Mouse (Mus musculus): ENCODE data around the gene Rspo1.

Gene Rspo1

GRCm38 (mm10) chr4:124972316-124972715 is 13.9 kb upstream of the Rspo1 start:
- DNase-seq (ENCODE audit: low spot score): no peak

- DNase-seq (ENCODE audit: low spot score): no peak
Measured at GRCm38 (mm10) chr4:124973296-124973695, 12.9 kb upstream of the Rspo1 start.

DNA sequence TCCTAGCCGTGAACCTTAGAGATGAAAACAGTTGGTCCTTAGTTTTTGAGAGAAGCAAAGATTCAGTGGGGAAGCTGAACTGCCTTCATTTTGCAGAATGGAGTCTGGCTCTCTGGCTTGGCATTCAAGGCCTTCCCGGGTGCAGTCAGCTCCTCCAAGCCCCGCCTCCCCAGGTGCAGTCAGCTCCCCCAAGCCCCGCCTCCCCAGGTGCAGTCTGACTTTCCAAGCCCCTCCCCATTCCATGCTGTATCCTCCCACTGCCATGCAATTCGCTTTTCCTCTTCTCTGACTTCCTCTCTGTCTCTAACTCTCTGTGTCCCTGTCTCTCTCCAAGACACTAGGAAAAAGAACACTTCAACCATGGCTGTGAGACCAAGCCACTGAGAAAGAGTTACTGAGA is 8.0 kb upstream of the Rspo1 start:
- no peak for DNase-seq (ENCODE audit: low spot score)

DNA sequence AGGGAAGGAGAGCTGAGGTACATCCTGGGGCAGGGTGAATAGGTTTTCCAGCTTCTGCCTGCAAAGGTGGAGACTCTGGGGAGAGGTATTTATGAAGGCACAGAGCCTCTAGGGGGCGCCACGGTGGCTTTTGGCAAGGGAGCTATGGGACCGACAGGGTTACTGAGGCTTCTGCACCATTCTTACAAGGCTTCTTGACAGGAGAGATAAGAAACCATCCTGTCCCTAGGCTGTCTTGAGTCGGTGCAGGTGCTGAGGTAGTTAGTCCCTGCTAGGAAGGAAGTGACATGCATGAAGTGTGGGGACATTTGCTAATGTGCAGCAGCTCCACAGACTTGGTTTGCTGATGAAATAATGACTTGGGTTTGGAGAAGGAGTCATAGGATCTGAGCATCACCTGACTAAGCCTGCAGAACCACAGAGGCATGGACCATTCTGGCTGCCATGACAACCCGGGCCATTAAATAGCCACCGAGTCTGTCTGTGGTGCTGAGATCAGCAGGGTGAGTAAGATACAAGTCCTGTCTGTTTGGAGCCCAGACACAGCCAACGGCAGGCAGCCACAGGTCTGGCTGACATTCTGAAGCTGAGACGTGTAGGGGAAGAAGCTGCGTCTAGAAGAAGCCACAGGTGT is 2.2 kb upstream of the Rspo1 start:
- DNase-seq (ENCODE audit: low spot score): no peak

- no peak for DNase-seq (ENCODE audit: low spot score)
Measured at GRCm38 (mm10) chr4:124984871-124985670, 1.2 kb upstream of the Rspo1 start.

DNA sequence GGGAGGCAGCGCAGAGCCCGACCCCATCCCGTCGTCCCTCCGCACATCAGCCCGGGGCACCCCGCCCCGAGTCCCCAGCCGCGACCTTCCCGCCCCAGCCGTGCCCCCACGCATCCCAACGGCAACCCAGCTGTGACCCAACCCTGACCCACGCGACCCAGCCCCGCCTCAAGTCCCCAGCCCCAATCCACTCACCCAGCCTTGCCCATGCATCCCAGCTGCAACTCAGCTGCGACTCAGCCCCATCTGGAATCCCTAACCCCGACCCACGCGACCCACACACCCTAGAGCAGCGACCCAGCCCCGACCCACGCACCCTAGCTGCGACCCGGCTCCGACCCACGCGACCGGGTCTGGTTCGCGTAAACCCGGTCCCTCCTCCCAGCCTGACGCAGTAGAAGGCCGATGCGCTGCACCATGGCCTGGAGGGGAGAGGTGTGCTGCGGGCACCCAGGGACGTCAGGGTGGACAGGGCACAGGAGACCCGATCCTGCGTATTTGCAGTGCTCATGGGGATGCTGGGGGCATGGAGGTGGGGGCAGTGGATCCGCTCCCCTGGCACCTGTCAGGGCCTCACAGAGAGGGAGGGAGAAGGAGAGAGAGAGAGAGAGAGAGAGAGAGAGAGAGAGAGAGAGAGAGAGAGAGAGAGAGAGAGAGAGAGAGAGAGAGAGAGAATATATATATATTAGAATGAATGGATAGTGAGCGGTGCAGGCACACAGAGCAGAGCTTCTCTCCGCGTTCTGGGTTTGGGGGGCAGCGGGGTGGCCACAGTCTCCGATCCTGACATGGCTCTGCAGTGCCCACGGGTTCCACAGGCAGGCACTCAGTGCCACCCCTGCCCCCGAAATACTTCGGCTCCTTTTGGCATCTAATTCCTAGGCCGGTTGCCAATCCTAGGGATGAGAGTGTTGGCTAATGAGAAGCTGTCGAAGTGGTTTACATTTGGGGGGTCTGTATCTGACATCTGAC is 795 bp downstream of the Rspo1 start:
- no peak for DNase-seq (ENCODE audit: low spot score)

DNA sequence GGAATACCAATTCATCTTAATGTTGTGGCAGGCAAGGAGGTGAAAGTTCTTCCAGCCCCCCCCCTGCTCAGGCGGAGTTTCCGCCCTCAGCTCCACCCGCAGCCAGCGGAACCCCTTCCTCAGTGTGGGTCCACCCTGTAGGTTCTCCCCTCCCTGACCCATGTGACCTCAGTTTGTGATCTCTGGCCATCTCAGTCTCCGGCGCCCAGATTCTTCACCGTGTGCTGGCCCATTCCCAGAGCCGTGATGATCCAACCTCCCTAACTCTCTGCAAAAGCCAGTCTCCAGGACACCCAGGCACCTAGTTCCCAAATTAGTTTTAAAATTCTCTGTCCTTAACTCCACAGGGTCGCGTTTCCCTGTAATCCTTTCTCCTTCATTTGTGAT is 1.5 kb downstream of the Rspo1 start:
- no peak for DNase-seq (ENCODE audit: low spot score)

GRCm38 (mm10) chr4:124988382-124988781 is 2.2 kb downstream of the Rspo1 start:
- no peak for DNase-seq (ENCODE audit: low spot score)

DNA sequence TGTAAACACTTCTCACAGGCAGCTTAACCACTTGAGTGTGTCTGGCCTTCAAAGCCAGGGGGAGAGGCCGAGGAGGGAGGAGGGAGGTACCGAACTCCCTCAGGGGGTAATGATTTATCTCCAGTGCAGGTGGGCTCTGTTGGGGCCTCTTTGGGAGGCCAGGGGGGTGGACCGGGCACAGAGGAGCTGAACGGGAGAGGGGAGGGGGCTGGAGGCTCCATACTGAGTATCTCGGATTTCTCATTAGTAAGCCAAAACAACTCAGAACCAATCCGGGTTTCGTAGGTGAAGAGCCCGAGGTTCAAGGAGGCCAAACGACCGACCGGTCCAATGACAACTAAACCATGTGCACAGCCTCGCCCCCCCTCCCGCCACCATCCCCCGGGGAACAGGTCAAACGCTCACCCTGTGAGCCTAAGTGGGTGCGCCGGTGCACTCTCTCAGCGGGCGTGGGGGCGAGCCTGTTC is 3.6 kb downstream of the Rspo1 start:
- no peak for DNase-seq (ENCODE audit: low spot score)

DNA sequence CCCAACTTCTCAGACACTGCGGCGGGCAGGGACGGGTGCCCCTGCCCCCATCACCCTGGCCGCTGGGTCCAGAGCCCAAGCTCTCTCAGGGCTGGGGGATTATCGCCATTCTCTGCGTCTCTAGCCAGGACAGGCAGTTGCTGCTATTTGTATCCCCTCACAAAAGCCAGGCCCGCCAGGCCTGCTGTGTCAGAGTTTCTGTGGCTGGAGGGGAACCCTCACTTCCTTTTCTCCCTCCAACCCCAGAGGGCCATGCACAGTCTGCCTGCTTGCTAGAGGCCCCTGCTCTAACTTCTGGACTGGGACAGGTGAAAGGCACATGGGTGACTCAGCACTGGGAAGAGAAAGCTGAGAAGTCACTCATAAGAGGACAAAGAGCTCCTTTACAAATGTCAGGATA is 4.1 kb downstream of the Rspo1 start:
- peak; percentile 25 for DNase-seq (ENCODE audit: low spot score)

- DNase-seq (ENCODE audit: low spot score): peak; percentile 43
Measured at GRCm38 (mm10) chr4:124997479-124998147, 11.4 kb downstream of the Rspo1 start.

DNA sequence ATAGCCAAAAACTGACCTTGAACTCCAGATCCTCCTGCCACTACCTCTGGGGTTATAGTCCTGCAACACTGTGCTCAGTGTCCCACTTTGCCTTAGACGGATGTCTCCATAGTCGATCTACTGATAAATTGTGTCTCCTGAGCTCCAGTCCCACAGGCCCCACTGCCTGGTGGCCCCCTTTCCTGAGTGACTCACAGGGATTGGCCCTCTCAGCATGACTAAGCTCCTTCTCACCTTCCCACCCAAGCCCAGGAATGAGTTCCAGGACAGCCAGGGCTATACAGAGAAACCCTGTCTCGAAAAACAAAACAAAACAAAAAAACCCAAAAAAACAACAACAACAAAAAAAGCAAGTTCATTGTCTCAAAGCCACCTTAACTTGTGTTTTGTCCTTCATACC is 13.3 kb downstream of the Rspo1 start:
- DNase-seq (ENCODE audit: low spot score): no peak

- DNase-seq (ENCODE audit: low spot score): no peak
Measured at GRCm38 (mm10) chr4:125002978-125003377, 16.7 kb downstream of the Rspo1 start.

DNA sequence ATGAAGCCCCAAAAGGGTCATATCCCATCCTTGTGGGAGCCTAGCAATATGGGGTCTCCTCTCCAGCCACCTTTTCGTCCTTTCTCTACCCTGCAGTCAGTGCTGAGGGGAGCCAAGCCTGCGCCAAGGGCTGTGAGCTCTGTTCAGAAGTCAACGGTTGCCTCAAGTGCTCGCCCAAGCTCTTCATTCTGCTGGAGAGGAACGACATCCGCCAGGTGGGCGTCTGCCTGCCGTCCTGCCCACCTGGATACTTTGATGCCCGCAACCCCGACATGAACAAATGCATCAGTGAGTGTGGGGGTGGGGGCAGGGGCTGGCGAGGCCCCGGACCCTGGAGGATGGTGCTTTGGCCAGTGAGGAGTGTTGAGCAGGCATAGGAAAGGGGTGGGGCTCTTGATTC is 18.7 kb downstream of the Rspo1 start:
- DNase-seq (ENCODE audit: low spot score): no peak

DNA sequence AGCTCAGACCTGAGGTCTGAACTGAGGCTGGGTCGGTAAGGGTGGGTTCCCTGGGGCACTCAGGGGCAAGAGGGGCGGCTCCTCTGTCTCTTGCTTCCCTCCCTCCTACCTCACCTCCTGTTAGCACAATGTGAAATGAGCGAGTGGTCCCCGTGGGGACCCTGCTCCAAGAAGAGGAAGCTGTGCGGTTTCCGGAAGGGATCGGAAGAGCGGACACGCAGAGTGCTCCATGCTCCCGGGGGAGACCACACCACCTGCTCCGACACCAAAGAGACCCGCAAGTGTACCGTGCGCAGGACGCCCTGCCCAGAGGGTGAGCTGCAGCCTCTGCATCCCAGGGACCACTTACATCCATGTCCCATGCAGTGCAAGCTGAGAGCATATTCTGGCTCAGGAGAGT is 21.2 kb downstream of the Rspo1 start:
- DNase-seq (ENCODE audit: low spot score): no peak

- DNase-seq (ENCODE audit: low spot score): no peak
Measured at GRCm38 (mm10) chr4:125008220-125008619, 22.0 kb downstream of the Rspo1 start.

- no peak for DNase-seq (ENCODE audit: low spot score)
Measured at GRCm38 (mm10) chr4:125008712-125009111, 22.5 kb downstream of the Rspo1 start.

DNA sequence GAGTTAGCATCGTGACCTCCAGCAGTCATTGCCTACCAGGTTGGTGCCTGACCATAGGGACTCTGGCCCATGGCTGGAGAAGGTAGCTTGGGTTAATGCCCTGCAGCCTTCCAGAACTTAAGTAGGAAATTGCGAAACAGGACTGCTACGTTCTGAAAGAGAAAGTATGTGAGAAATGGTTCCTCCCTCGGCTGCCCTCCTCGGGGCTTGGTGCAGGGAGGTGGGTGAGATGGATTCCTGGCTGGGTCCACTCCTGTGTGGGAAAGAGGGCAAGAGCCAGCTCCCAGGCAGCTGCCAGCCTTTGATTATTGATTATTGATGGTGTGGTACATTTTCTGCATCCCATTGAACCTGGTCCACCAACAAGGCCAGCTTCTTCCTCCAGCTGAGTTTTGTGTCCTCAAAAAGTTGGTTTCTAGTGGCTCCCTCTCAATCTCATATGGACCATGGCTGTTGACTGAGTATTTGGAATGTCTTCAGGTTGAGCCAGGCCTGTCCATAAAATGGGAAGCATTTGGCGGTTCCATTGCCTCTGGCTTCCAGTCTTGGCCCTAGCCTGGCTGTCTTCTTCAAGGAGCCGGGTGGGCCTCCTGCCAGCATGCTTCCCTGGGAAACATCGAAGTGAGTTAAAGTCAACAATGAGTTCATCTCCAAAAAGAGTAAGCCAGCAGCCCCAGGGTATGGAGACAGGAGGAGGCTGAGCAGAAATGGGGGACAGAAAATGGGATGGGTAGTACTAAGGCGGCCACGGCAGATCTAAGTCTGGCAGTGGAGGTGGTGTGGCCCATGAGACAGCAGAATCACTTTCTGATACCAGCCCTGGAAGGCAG is 29.8 kb downstream of the Rspo1 start, which contains the start of gene Gnl2:
Gene Gnl2, plus strand, starts transcription at position 780 of the 830 bp plus-strand sequence.
- DNase-seq (ENCODE audit: low spot score): no peak

DNA sequence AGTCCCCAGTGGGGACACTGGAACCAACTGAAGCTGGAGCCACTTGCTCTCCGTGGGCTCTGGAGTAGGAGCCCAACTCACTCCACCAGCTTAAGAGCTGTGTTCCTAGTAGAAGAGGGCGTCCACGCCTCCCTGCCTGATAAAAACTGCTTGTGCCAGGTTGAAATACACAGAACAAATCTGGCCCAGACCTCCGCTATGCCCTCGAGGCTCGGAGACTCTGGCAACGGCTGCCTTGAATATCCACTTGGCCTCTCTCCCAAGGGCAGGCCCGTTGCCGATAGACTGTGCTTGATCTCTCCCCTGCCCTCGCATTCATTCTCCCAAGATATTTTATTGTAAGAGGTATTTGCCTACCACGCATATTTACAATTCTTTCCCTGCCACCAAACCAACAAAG is 31.2 kb downstream of the Rspo1 start:
- DNase-seq (ENCODE audit: low spot score): no peak

- no peak for DNase-seq (ENCODE audit: low spot score)
Measured at GRCm38 (mm10) chr4:125020780-125021538, 34.7 kb downstream of the Rspo1 start.
